Mouse (Mus musculus) cerebellum, adult 2 months (tissue): ENCODE measurements around the gene Fam222b.

Experiments used
- CTCF ChIP-seq: fragments of 200-500 bp; IDR thresholded peaks from 2 replicates; pipeline ENCODE4 v1.5.1; 2011; ENCODE audit warnings: low read depth, mild to moderate bottlenecking, control low read depth, low read length, moderate library complexity, borderline replicate concordance; ENCODE audit not compliant: insufficient read depth
- POLR2A ChIP-seq: fragments of 200-500 bp; IDR thresholded peaks from 2 replicates; pipeline ENCODE4 v1.6.1; 2011; ENCODE audit warnings: low read length, control low read depth, borderline replicate concordance; ENCODE audit not compliant: insufficient read depth

- TF ChIP-seq CTCF (no peak), POLR2A (no peak)
Measured at GRCm38 (mm10) chr11:78053078-78053477, 41.4 kb upstream of the Fam222b start.
